Mouse (Mus musculus): ENCODE measurements around the gene Agpat2. TPM values are rescaled to one million over a fixed set of nuclear protein-coding genes. Genes with fewer than 3 reads are reported as not detected.

The Agpat2 gene
- total and polyA plus RNA-seq, 3 experiments, result 22.3 to 42.4 TPM; not detected in 1

DNA sequence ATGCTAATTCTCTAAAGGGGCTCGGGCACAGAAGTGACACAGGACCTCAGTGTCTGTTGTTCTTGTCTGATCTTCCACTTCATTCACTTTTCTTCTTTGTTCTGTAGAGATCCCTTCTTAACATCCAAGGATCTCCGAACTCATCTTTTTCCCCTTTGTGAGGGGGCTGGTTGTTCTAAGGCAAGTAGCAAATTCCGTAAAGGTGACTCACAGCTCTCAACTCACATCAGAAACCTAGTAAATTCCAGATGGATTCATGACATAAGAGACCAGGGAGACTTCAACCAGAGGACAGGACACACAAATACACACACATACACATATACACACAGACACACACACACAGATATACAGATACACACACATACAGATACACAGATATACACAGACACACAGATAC is 6.3 kb upstream of the Agpat2 start:
- Histone ChIP-seq H3K9ac (ENCODE audit: control insufficient read depth, low read depth, low read length, poor library complexity, severe bottlenecking) (no peak overlapping the region), H3K27me3 (ENCODE audit: control insufficient read depth in 1 of 2, insufficient read depth in 2 of 2, low read length in 2 of 2) (peaks cover 4 to 15% of the 10 kb centered on the region in 2 experiments), H3K4me1 (ENCODE audit: control insufficient read depth in 1 of 2, insufficient read depth in 2 of 2, low read length in 2 of 2) (no peaks in the 10 kb centered on the region), H3K79me2 (ENCODE audit: control insufficient read depth, insufficient read depth, low read length, poor library complexity) (no peaks in the 10 kb centered on the region), H3K4me3 (ENCODE audit: control insufficient read depth in 1 of 2, insufficient read depth in 1 of 2, low read depth in 2 of 2, low read length in 2 of 2) (no peak overlapping the region), H3K27ac (ENCODE audit: control insufficient read depth, low read depth, low read length) (no peak overlapping the region), H3K9me3 (replicated peaks; ENCODE audit: insufficient read depth, low read length) (no peaks in the 10 kb centered on the region), H3K36me3 (ENCODE audit: control insufficient read depth in 1 of 2, insufficient read depth in 2 of 2, low read length in 2 of 2) (no peaks in the 10 kb centered on the region)
- TF ChIP-seq TCF12 (IDR thresholded peaks at IDR 0.05; ENCODE audit: low read depth, low read length) (no peak), ZC3H11A (IDR thresholded peaks at IDR 0.05; ENCODE audit: low read depth, low read length) (no peak), MYB (IDR thresholded peaks at IDR 0.05; ENCODE audit: low read depth, low read length) (no peak), RCOR1 (IDR thresholded peaks at IDR 0.05; ENCODE audit: low read depth, low read length) (no peak), MEF2A (IDR thresholded peaks at IDR 0.05; ENCODE audit: extremely low read depth, insufficient replicate concordance, low read depth, low read length, poor library complexity, severe bottlenecking) (no peak), GABPA (IDR thresholded peaks at IDR 0.05; ENCODE audit: low read depth, low read length) (no peak)
- DNase-seq (ENCODE audit: low read depth, low spot score), result no peak

DNA sequence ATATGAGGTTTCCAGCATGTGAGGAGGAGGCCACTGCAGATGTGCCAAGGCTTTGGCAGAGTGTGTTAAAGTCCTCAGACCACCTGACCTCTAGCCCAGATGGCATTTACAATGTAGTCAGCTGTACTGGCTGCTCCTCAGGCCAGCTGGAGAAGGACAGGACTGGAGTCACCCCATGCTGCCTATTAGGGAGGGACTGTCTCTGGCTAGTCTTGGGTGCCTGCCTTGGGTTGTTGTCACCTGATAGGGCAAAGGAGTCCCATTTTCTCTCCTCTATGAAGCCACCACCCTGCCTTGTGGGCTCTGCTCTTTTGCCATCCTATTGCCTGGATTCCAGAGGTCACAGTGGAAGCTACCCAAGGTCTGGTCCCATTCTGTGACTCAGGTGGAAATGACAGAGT is 5.0 kb upstream of the Agpat2 start:
- Histone ChIP-seq H3K9me3 (replicated peaks; ENCODE audit: insufficient read depth, low read length) (no peaks in the 10 kb centered on the region), H3K4me1 (ENCODE audit: control insufficient read depth in 1 of 2, insufficient read depth in 2 of 2, low read length in 2 of 2) (no peaks in the 10 kb centered on the region), H3K36me3 (ENCODE audit: control insufficient read depth in 1 of 2, insufficient read depth in 2 of 2, low read length in 2 of 2) (no peaks in the 10 kb centered on the region), H3K27ac (ENCODE audit: control insufficient read depth, low read depth, low read length) (no peak overlapping the region), H3K4me3 (ENCODE audit: control insufficient read depth in 1 of 2, insufficient read depth in 1 of 2, low read depth in 2 of 2, low read length in 2 of 2) (no peak overlapping the region), H3K9ac (ENCODE audit: control insufficient read depth, low read depth, low read length, poor library complexity, severe bottlenecking) (no peak overlapping the region), H3K79me2 (ENCODE audit: control insufficient read depth, insufficient read depth, low read length, poor library complexity) (no peaks in the 10 kb centered on the region), H3K27me3 (ENCODE audit: control insufficient read depth in 1 of 2, insufficient read depth in 2 of 2, low read length in 2 of 2) (peaks cover 4 to 15% of the 10 kb centered on the region in 2 experiments)
- no peak for TF ChIP-seq RAD21 (IDR thresholded peaks at IDR 0.05; ENCODE audit: low read depth, low read length)
- no peak for DNase-seq (ENCODE audit: low read depth, low spot score)

- H3K27me3 ChIP-seq (ENCODE audit: control insufficient read depth in 1 of 2, insufficient read depth in 2 of 2, low read length in 2 of 2), result peaks cover 4 to 15% of the 10 kb centered on the region in 2 experiments
- TF ChIP-seq GABPA (IDR thresholded peaks at IDR 0.05; ENCODE audit: low read depth, low read length) (no peak), UBTF (IDR thresholded peaks at IDR 0.05; ENCODE audit: borderline replicate concordance, insufficient read depth, low read depth, low read length) (no peak), RAD21 (IDR thresholded peaks at IDR 0.05; ENCODE audit: low read depth, low read length) (no peak), MAZ (IDR thresholded peaks at IDR 0.05; ENCODE audit: low read depth, low read length) (no peak)
These were observed 4.6 kb upstream of the Agpat2 start for GRCm38 (mm10) chr2:26608781-26609180.

More at GRCm38 (mm10) chr2:26608781-26609180, 4.6 kb upstream of the Agpat2 start:
- Histone ChIP-seq H3K4me1 (ENCODE audit: control insufficient read depth in 1 of 2, insufficient read depth in 2 of 2, low read length in 2 of 2) (no peaks in the 10 kb centered on the region), H3K27ac (ENCODE audit: control insufficient read depth, low read depth, low read length) (no peak overlapping the region), H3K79me2 (ENCODE audit: control insufficient read depth, insufficient read depth, low read length, poor library complexity) (no peaks in the 10 kb centered on the region), H3K4me3 (ENCODE audit: control insufficient read depth in 1 of 2, insufficient read depth in 1 of 2, low read depth in 2 of 2, low read length in 2 of 2) (no peak overlapping the region), H3K9ac (ENCODE audit: control insufficient read depth, low read depth, low read length, poor library complexity, severe bottlenecking) (no peak overlapping the region), H3K9me3 (replicated peaks; ENCODE audit: insufficient read depth, low read length) (no peaks in the 10 kb centered on the region), H3K36me3 (ENCODE audit: control insufficient read depth in 1 of 2, insufficient read depth in 2 of 2, low read length in 2 of 2) (no peaks in the 10 kb centered on the region)
- DNase-seq (ENCODE audit: low read depth, low spot score), result no peak

Measured in MEL (cell line).